Comparison of ENCODE assay signal across 8 mouse cellular contexts in genomic region chr3:19953865-19954264, GRCm38 (mm10). TPM values are rescaled to one million over a fixed set of nuclear protein-coding genes. Genes with fewer than 3 reads are reported as not detected.
DNase-seq lines count a peak whose midpoint lies in the region; ATAC-seq and TF ChIP-seq lines count a peak whose summit lies in the region.
"Had no signal": no experiment of that assay in that cellular context is flagged by ENCODE, and none has a peak within 500 bp of the region (broad histone marks: within the 10 kb centered on the region; RNA-seq: fewer than 3 reads in every experiment).

No protein-coding gene starts in this region.

- intact Hi-C loops in gastrocnemius, adult 2 months (cut with DNase I): loop anchor here (5.0 kb wide), 1 partner anchor 327 kb away; the partner anchor contains the start of gene 1700064H15Rik

- peak; percentile 80 for ATAC-seq in hindbrain, embryonic 12.5 days (ENCODE audit: low FRiP score)
- ATAC-seq in limb, embryonic 13.5 days (ENCODE audit: low FRiP score, low read depth): peak; percentile 54
- peak; percentile 42; the same call in 1 of the 2 replicates for ATAC-seq in midbrain, embryonic 11.5 days (ENCODE audit: low FRiP score)

- DNase-seq in adipocyte (ENCODE audit: low spot score): peak; percentile 97
- DNase-seq in brain, embryonic 14.5 days (ENCODE audit: low read depth): peak; percentile 88
- peak; percentile 61 for DNase-seq in gastrocnemius, adult 2 months
- no peak for DNase-seq in midbrain, embryonic 11.5 days (ENCODE audit: low spot score, missing footprints)
- DNase-seq in yolk sac, embryonic 10.5 days (ENCODE audit: low spot score): peak; percentile 44

- no peak for TF ChIP-seq CTCF in brain, embryonic 14.5 days (IDR thresholded peaks at IDR 0.05; ENCODE audit: borderline replicate concordance, extremely low read depth, insufficient read depth, insufficient read length)
- no peak for TF ChIP-seq CTCF in gastrocnemius, adult 2 months (IDR thresholded peaks at IDR 0.05)

- H3K9ac ChIP-seq in hindbrain, embryonic 12.5 days: no peak overlapping the region
- H3K9ac ChIP-seq in limb, embryonic 13.5 days: no peak overlapping the region
- H3K9ac ChIP-seq in midbrain, embryonic 11.5 days (ENCODE audit: low read length): no peak overlapping the region

- H3K4me1 ChIP-seq in hindbrain, embryonic 12.5 days: peaks cover 9% of the 10 kb centered on the region
- H3K4me1 ChIP-seq in limb, embryonic 13.5 days: peaks cover 24% of the 10 kb centered on the region
- H3K4me1 ChIP-seq in midbrain, embryonic 11.5 days (ENCODE audit: control insufficient read depth, insufficient read depth, low read length): peaks cover 8% of the 10 kb centered on the region; the same call in 1 of the 2 replicates
- H3K4me1 ChIP-seq: megakaryocyte, embryonic 14.5 days had no signal

- H3K4me3 ChIP-seq in gastrocnemius, adult 2 months: no peak overlapping the region; the same call in 1 of the 2 replicates
- no peak overlapping the region for H3K4me3 ChIP-seq in hindbrain, embryonic 12.5 days
- H3K4me3 ChIP-seq in limb, embryonic 13.5 days: no peak overlapping the region
- no peak overlapping the region for H3K4me3 ChIP-seq in midbrain, embryonic 11.5 days (ENCODE audit: low read depth, low read length)
- H3K4me3 ChIP-seq: megakaryocyte, embryonic 14.5 days had no signal

- H3K4me2 ChIP-seq in hindbrain, embryonic 12.5 days (replicated peaks): no peak overlapping the region
- H3K4me2 ChIP-seq in limb, embryonic 13.5 days (replicated peaks): no peak overlapping the region
- no peak overlapping the region for H3K4me2 ChIP-seq in midbrain, embryonic 11.5 days

- H3K36me3 ChIP-seq in hindbrain, embryonic 12.5 days: no peaks in the 10 kb centered on the region
- no peaks in the 10 kb centered on the region for H3K36me3 ChIP-seq in limb, embryonic 13.5 days
- no peaks in the 10 kb centered on the region for H3K36me3 ChIP-seq in midbrain, embryonic 11.5 days (ENCODE audit: control insufficient read depth, insufficient read depth, low read length)

- H3K27ac ChIP-seq in gastrocnemius, adult 2 months: peak overlapping the region; percentile 68
- H3K27ac ChIP-seq in hindbrain, embryonic 12.5 days: no peak overlapping the region
- H3K27ac ChIP-seq in limb, embryonic 13.5 days: no peak overlapping the region
- H3K27ac ChIP-seq in midbrain, embryonic 11.5 days (ENCODE audit: low read depth, low read length): no peak overlapping the region

- H3K9me3 ChIP-seq in hindbrain, embryonic 12.5 days (replicated peaks): no peaks in the 10 kb centered on the region
- no peaks in the 10 kb centered on the region for H3K9me3 ChIP-seq in limb, embryonic 13.5 days
- no peaks in the 10 kb centered on the region for H3K9me3 ChIP-seq in midbrain, embryonic 11.5 days (ENCODE audit: control insufficient read depth, low read length)
- H3K9me3 ChIP-seq: megakaryocyte, embryonic 14.5 days had no signal

- TF ChIP-seq POLR2A in brain, embryonic 14.5 days (IDR thresholded peaks at IDR 0.05; ENCODE audit: borderline replicate concordance, extremely low read depth, insufficient read depth, insufficient read length, poor library complexity, severe bottlenecking): no peak

- WGBS in hindbrain, embryonic 12.5 days: 3% methylated on average over 3 of the region's 3 CpGs
- whole genome bisulfite sequencing in limb, embryonic 13.5 days: 50% methylated on average over 3 of the region's 3 CpGs
- WGBS in midbrain, embryonic 11.5 days: 17% methylated on average over 3 of the region's 3 CpGs

- H3K27me3 ChIP-seq in hindbrain, embryonic 12.5 days: no peaks in the 10 kb centered on the region
- no peaks in the 10 kb centered on the region for H3K27me3 ChIP-seq in limb, embryonic 13.5 days
- H3K27me3 ChIP-seq in midbrain, embryonic 11.5 days (ENCODE audit: control insufficient read depth, insufficient read depth, low read length): no peaks in the 10 kb centered on the region
- H3K27me3 ChIP-seq: megakaryocyte, embryonic 14.5 days had no signal

RNA-seq across cellular contexts. Expression of gene Cp, which starts 3.0 kb away (rescaled TPM):
- polyA plus RNA-seq in brain, embryonic 14.5 days (2012; rRNA removed): 3.3 and 9.3 TPM in 2 replicates
- total RNA-seq in gastrocnemius, adult 2 months (2021): 1 to 10 TPM; 5.7 to 7.2 TPM
- 5.6 and 6.1 TPM in 2 replicates for polyA plus RNA-seq in hindbrain, embryonic 12.5 days (2016; fragmentation: Nextera tagmentation; extraction: Ambion mirVana)
- 0.39 and 0.75 TPM in 2 replicates for polyA plus RNA-seq in limb, embryonic 13.5 days (2015; fragmentation: Nextera tagmentation; extraction: Ambion mirVana)
- polyA plus RNA-seq in midbrain, embryonic 11.5 days (2014; fragmentation: Nextera tagmentation; extraction: Ambion mirVana): 8.1 and 8.4 TPM in 2 replicates
